Mouse (Mus musculus) liver, embryonic 13.5 days (tissue): ENCODE measurements at regions not wholly inside any gene's neighbourhood (a gene's known extent, or its start where the extent isn't known, plus 50 kb on each side); places are given as distances from the start of the nearest gene placed in this dataset.
A peak's percentile ranks its signal among the peaks of the same experiment; 100 is the strongest.

Experiments
- ATAC-seq: fragments of 200-750 bp; cut with Nextera tagmentation; 2 replicates; pipeline ENCODE4 v1.8.0; 2017; ENCODE audit warnings: low read depth, mild to moderate bottlenecking, moderate number of reproducible peaks, moderate library complexity
- DNase-seq: peaks from one replicate; pipeline ENCODE4 v3.0.0; 2022
- H3K27ac ChIP-seq: fragments of 300-500 bp; sonication (generic); 2 replicates; pipeline ENCODE4 v1.5.1; 2015; ENCODE audit warnings: moderate library complexity, mild to moderate bottlenecking, inconsistent platforms
- H3K27me3 ChIP-seq: fragments of 300-500 bp; sonication (generic); 2 replicates; pipeline ENCODE4 v1.6.1; 2015; ENCODE audit warnings: mild to moderate bottlenecking, inconsistent platforms
- H3K36me3 ChIP-seq: fragments of 300-500 bp; sonication (generic); 2 replicates; pipeline ENCODE4 v1.6.1; 2015; ENCODE audit warnings: mild to moderate bottlenecking, inconsistent platforms
- H3K4me1 ChIP-seq: fragments of 300-500 bp; sonication (generic); replicated peaks from 2 replicates; pipeline ENCODE4 v1.6.1; 2015; ENCODE audit warnings: inconsistent platforms
- H3K4me2 ChIP-seq: fragments of 300-500 bp; sonication (generic); 2 replicates; pipeline ENCODE4 v1.6.1; 2015; ENCODE audit warnings: inconsistent platforms, mild to moderate bottlenecking, moderate library complexity
- H3K4me3 ChIP-seq: fragments of 300-500 bp; sonication (generic); replicated peaks from 2 replicates; pipeline ENCODE4 v1.5.1; 2015; ENCODE audit warnings: mild to moderate bottlenecking, inconsistent platforms
- H3K9ac ChIP-seq: fragments of 300-500 bp; sonication (generic); 2 replicates; pipeline ENCODE4 v1.6.1; 2015; ENCODE audit warnings: mild to moderate bottlenecking, inconsistent platforms
- H3K9me3 ChIP-seq: fragments of 300-500 bp; sonication (generic); replicated peaks from 2 replicates; pipeline ENCODE4 v1.6.1; 2016; ENCODE audit warnings: inconsistent platforms
- WGBS: fragments of 180-500 bp; shearing (Covaris S2); methylation state at CpG from one replicate; pipeline ENCODE4 v1.1.7; 2015; ENCODE audit not compliant: insufficient replicate concordance; 5-methylcytosine and 5-hydroxymethylcytosine counted together

- Histone ChIP-seq H3K4me2 (no peak overlapping the region), H3K9ac (no peak overlapping the region), H3K36me3 (no peaks in the 10 kb centered on the region), H3K4me1 (peaks cover 44% of the 10 kb centered on the region), H3K27ac (no peak overlapping the region), H3K9me3 (no peaks in the 10 kb centered on the region), H3K27me3 (peaks cover 74% of the 10 kb centered on the region), H3K4me3 (no peak overlapping the region)
- DNase-seq, result no peak
- no peak for ATAC-seq
- WGBS, result 65% methylated on average over 14 of the region's 14 CpGs
Observed at GRCm38 (mm10) chr13:58472455-58472854, 69.3 kb upstream of the Hnrnpk start.

- H3K4me2 ChIP-seq, result peak overlapping the region; percentile 48
- H3K36me3 ChIP-seq, result no peaks in the 10 kb centered on the region
- no peak overlapping the region for H3K27ac ChIP-seq
- DNase-seq (no peak), ATAC-seq (no peak)
- peaks cover 42% of the 10 kb centered on the region for H3K4me1 ChIP-seq
- peak overlapping the region; percentile 27 for H3K4me3 ChIP-seq
- H3K9me3 ChIP-seq, result no peaks in the 10 kb centered on the region
- peaks cover 76% of the 10 kb centered on the region for H3K27me3 ChIP-seq
- 0 out of 2 replicates have a peak overlapping the region, but pooled peaks have one; percentile 3 for H3K9ac ChIP-seq
- 2% methylated on average over 16 of the region's 16 CpGs for WGBS
Observed at GRCm38 (mm10) chr13:58471704-58472103, 68.6 kb upstream of the Hnrnpk start.

- DNase-seq (no peak), ATAC-seq (no peak)
- Histone ChIP-seq H3K4me3 (no peak overlapping the region), H3K4me2 (no peak overlapping the region), H3K27me3 (peaks cover 82% of the 10 kb centered on the region), H3K36me3 (no peaks in the 10 kb centered on the region), H3K27ac (no peak overlapping the region), H3K4me1 (peaks cover 23% of the 10 kb centered on the region), H3K9ac (no peak overlapping the region), H3K9me3 (no peaks in the 10 kb centered on the region)
- 26% methylated on average over 6 of the region's 6 CpGs for WGBS
Observed at GRCm38 (mm10) chr13:58469731-58470130, 66.6 kb upstream of the Hnrnpk start.

- Histone ChIP-seq H3K9ac (no peak overlapping the region), H3K27ac (no peak overlapping the region), H3K36me3 (no peaks in the 10 kb centered on the region), H3K9me3 (no peaks in the 10 kb centered on the region), H3K4me1 (peaks cover 19% of the 10 kb centered on the region), H3K4me3 (no peak overlapping the region), H3K27me3 (peaks cover 73% of the 10 kb centered on the region), H3K4me2 (no peak overlapping the region)
- WGBS, result 55% methylated on average over 10 of the region's 10 CpGs
- DNase-seq (no peak), ATAC-seq (no peak)
Observed at GRCm38 (mm10) chr13:58467097-58467642, 64.0 kb upstream of the Hnrnpk start.

GRCm38 (mm10) chr13:58465206-58466104 is 62.3 kb upstream of the Hnrnpk start:
- Histone ChIP-seq H3K4me2 (no peak overlapping the region), H3K27ac (no peak overlapping the region), H3K9me3 (no peaks in the 10 kb centered on the region), H3K4me1 (peaks cover 11% of the 10 kb centered on the region), H3K4me3 (no peak overlapping the region), H3K9ac (no peak overlapping the region), H3K27me3 (peaks cover 67% of the 10 kb centered on the region), H3K36me3 (no peaks in the 10 kb centered on the region)
- DNase-seq, result no peak
- ATAC-seq, result no peak
- 66% methylated on average over 13 of the region's 13 CpGs for WGBS
